Mouse (Mus musculus) CH12.LX (cell line): ENCODE data around the gene Slco4c1.

ENCODE experiments used
- CTCF ChIP-seq, 2 experiments: IDR thresholded peaks in 1 of 2; conservative IDR thresholded peaks in 1 of 2; 2 replicates each; pipeline ENCODE4 v1.5.1; 2011 to 2012; ENCODE audit warnings: low read depth in 2 of 2, low read length in 2 of 2, improper control_type of control experiment in 1 of 2, inconsistent platforms in 1 of 2, mild to moderate bottlenecking in 1 of 2, moderate library complexity in 1 of 2
- EP300 ChIP-seq: IDR thresholded peaks from 2 replicates; pipeline ENCODE4 v1.6.1; 2011; ENCODE audit warnings: low read length, improper control_type of control experiment
- MYC ChIP-seq: IDR thresholded peaks from 2 replicates; pipeline ENCODE4 v1.6.1; 2011; ENCODE audit warnings: low read depth, mild to moderate bottlenecking, improper control_type of control experiment, low read length

GRCm38 (mm10) chr1:96878572-96878971 is 6.6 kb upstream of the Slco4c1 start:
- no peak for TF ChIP-seq EP300
- TF ChIP-seq MYC, result no peak
- TF ChIP-seq CTCF (conservative IDR thresholded peaks at IDR 0.05 in 1 of 2, IDR thresholded peaks at IDR 0.05 in 1 of 2; ENCODE audit: low read depth in 2 of 2, low read length in 2 of 2), result no peak
